Mouse (Mus musculus) Patski (cell line): Measurements from ENCODE around the gene Ppfibp2. TPM values are rescaled to one million over a fixed set of nuclear protein-coding genes. Genes with fewer than 3 reads are reported as not detected.

Experiments used
- ATAC-seq: fragments of 100-300 bp; one replicate; pipeline ENCODE4 v1.8.0; 2021
- CTCF ChIA-PET: fragments of 350-600 bp; sonication (Branson Sonifier 250); formaldehyde crosslinking; loops from one replicate; lab custom pipeline; 2022; ENCODE audit warnings: inconsistent platforms; lab: Charles Lee
- POLR2A ChIA-PET: fragments of 350-600 bp; sonication (Branson Sonifier 250); formaldehyde crosslinking; loops from one replicate; lab custom pipeline; 2022; ENCODE audit warnings: antibody characterized with exemption, inconsistent platforms; lab: Charles Lee
- DNase-seq: peaks from one replicate; pipeline ENCODE4 v3.0.0-alpha.2; 2011; ENCODE audit warnings: low read depth, low spot score
- H3K27me3 ChIP-seq: fragments of 371-371 bp; one replicate; pipeline ENCODE4 v1.5.1; 2021
- CTCF ChIP-seq: fragments of 100-300 bp; IDR thresholded peaks from one replicate; pipeline ENCODE4 v1.5.1; 2021
- in situ Hi-C: fragments of 300-500 bp; cut with MboI; formaldehyde crosslinking; loops from 3 replicates; pipeline ENCODE4 v1.11.1; 2018; ENCODE audit warnings: low pct_unique_long_range_greater_than_20kb, mixed read lengths
- polyA plus RNA-seq: library from polyadenylated mRNA; unstranded; gene quantifications from one replicate; pipeline ENCODE4 v1.2.3, GENCODE M21; 2021

Ppfibp2 gene
- polyA plus RNA-seq, 1 experiment from 2014 or later = 1.4 TPM

- ATAC-seq (no peak), DNase-seq (no peak)
- no peak for TF ChIP-seq CTCF
- POLR2A ChIA-PET = no interaction called here
- CTCF ChIA-PET = interaction anchor here (1.0 to 1.2 kb wide), 2 partner anchors 13 to 22 kb away, joined by 3 to 4 read pairs; no protein-coding TSS in a partner anchor
- H3K27me3 ChIP-seq = no peaks in the 10 kb centered on the region
- in situ Hi-C loops = no loop called here
Observed at GRCm38 (mm10) chr7:107683622-107684021, 88.6 kb downstream of the Ppfibp2 start.

- in situ Hi-C loops = no loop called here
- ChIA-PET POLR2A (interaction anchor here (0.7 kb wide), 1 partner anchor 1091 kb away, joined by 8 read pairs; no protein-coding TSS in a partner anchor), CTCF (no interaction called here)
- TF ChIP-seq CTCF = no peak
- ATAC-seq (no peak), DNase-seq (no peak)
- no peaks in the 10 kb centered on the region for H3K27me3 ChIP-seq
Observed at GRCm38 (mm10) chr7:107685238-107685954, 90.4 kb downstream of the Ppfibp2 start.

GRCm38 (mm10) chr7:107685955-107686285 is 90.9 kb downstream of the Ppfibp2 start:
- DNase-seq (no peak), ATAC-seq (no peak)
- ChIA-PET POLR2A (no interaction called here), CTCF (interaction anchor here (0.9 kb wide), 1 partner anchor 15 kb away, joined by 3 read pairs; no protein-coding TSS in a partner anchor)
- in situ Hi-C loops = no loop called here
- no peaks in the 10 kb centered on the region for H3K27me3 ChIP-seq
- TF ChIP-seq CTCF = no peak

GRCm38 (mm10) chr7:107687412-107687811 is 92.4 kb downstream of the Ppfibp2 start:
- DNase-seq (no peak), ATAC-seq (no peak)
- no peaks in the 10 kb centered on the region for H3K27me3 ChIP-seq
- CTCF ChIA-PET = no interaction called here
- POLR2A ChIA-PET = no interaction called here
- in situ Hi-C loops = no loop called here
- TF ChIP-seq CTCF = no peak

GRCm38 (mm10) chr7:107688040-107688439 is 93.0 kb downstream of the Ppfibp2 start:
- ChIA-PET CTCF (no interaction called here), POLR2A (no interaction called here)
- no peak for TF ChIP-seq CTCF
- DNase-seq (no peak), ATAC-seq (no peak)
- in situ Hi-C loops = no loop called here
- H3K27me3 ChIP-seq = no peaks in the 10 kb centered on the region

- in situ Hi-C loops = no loop called here
- ChIA-PET POLR2A (no interaction called here), CTCF (no interaction called here)
- H3K27me3 ChIP-seq = no peaks in the 10 kb centered on the region
- no peak for TF ChIP-seq CTCF
- ATAC-seq (no peak), DNase-seq (no peak)
Observed at GRCm38 (mm10) chr7:107690426-107691221, 95.6 kb downstream of the Ppfibp2 start.

GRCm38 (mm10) chr7:107691493-107691892 is 96.5 kb downstream of the Ppfibp2 start:
- in situ Hi-C loops = no loop called here
- H3K27me3 ChIP-seq = no peaks in the 10 kb centered on the region
- DNase-seq = no peak
- ATAC-seq = no peak
- TF ChIP-seq CTCF = no peak
- CTCF ChIA-PET = no interaction called here
- POLR2A ChIA-PET = no interaction called here

- no peak for DNase-seq
- TF ChIP-seq CTCF = no peak
- ATAC-seq = no peak
- POLR2A ChIA-PET = no interaction called here
- H3K27me3 ChIP-seq = no peaks in the 10 kb centered on the region
- in situ Hi-C loops = no loop called here
- CTCF ChIA-PET = interaction anchor here (1.0 kb wide), 1 partner anchor 33 kb away, joined by 3 read pairs; no protein-coding TSS in a partner anchor
Observed at GRCm38 (mm10) chr7:107694254-107694947, 99.4 kb downstream of the Ppfibp2 start.

GRCm38 (mm10) chr7:107697066-107697465 is 102.1 kb downstream of the Ppfibp2 start:
- CTCF ChIA-PET = interaction anchor here (1.2 kb wide), 1 partner anchor 17 kb away, joined by 4 read pairs; no protein-coding TSS in a partner anchor
- in situ Hi-C loops = no loop called here
- TF ChIP-seq CTCF = no peak
- DNase-seq = no peak
- POLR2A ChIA-PET = no interaction called here
- ATAC-seq = no peak
- H3K27me3 ChIP-seq = no peaks in the 10 kb centered on the region

GRCm38 (mm10) chr7:107699926-107700325 is 104.9 kb downstream of the Ppfibp2 start:
- no peaks in the 10 kb centered on the region for H3K27me3 ChIP-seq
- DNase-seq = no peak
- TF ChIP-seq CTCF = no peak
- in situ Hi-C loops = no loop called here
- ATAC-seq = peak; percentile 79
- ChIA-PET CTCF (interaction anchor here (1.9 to 3.0 kb wide), 2 partner anchors 9 to 39 kb away, joined by 7 to 12 read pairs; no protein-coding TSS in a partner anchor), POLR2A (no interaction called here)
